Mouse (Mus musculus) MEL (cell line): ENCODE results near the gene Gm30191. TPM values are rescaled to one million over a fixed set of nuclear protein-coding genes. Genes with fewer than 3 reads are reported as not detected.
A peak's percentile ranks its signal among the peaks of the same experiment; 100 is the strongest.

ENCODE experiments used
- DNase-seq: peaks from one replicate; pipeline ENCODE4 v3.0.0; 2011; ENCODE audit warnings: low read depth, low spot score
- H3K27ac ChIP-seq: 2 replicates; pipeline ENCODE4 v1.5.1; 2012; ENCODE audit warnings: low read depth, mild to moderate bottlenecking, control low read depth, low read length, moderate library complexity; ENCODE audit not compliant: control insufficient read depth
- H3K27me3 ChIP-seq, 2 experiments: fragments of 150-350 bp in 1 of 2; sonication (generic) in 1 of 2; 2 replicates each; pipeline ENCODE4 v1.6.1; 2012; ENCODE audit warnings: low read length in 2 of 2, mild to moderate bottlenecking in 2 of 2, improper control_type of control experiment in 1 of 2, moderate library complexity in 1 of 2; ENCODE audit not compliant: insufficient read depth in 2 of 2, control insufficient read depth in 1 of 2
- H3K36me3 ChIP-seq, 2 experiments: 2 replicates each; pipeline ENCODE4 v1.6.1; 2012 to 2014; ENCODE audit warnings: low read length in 2 of 2, improper control_type of control experiment in 1 of 2, inconsistent platforms in 1 of 2, mild to moderate bottlenecking in 1 of 2; ENCODE audit not compliant: insufficient read depth in 2 of 2, control insufficient read depth in 1 of 2
- H3K4me1 ChIP-seq, 2 experiments: fragments of 150-350 bp in 1 of 2; sonication (generic) in 1 of 2; 2 replicates each; pipeline ENCODE4 v1.6.1; 2012; ENCODE audit warnings: low read length in 2 of 2, improper control_type of control experiment in 1 of 2, mild to moderate bottlenecking in 1 of 2; ENCODE audit not compliant: insufficient read depth in 2 of 2, control insufficient read depth in 1 of 2
- H3K4me3 ChIP-seq, 2 experiments: fragments of 150-350 bp in 1 of 2; sonication (generic) in 1 of 2; 2 replicates each; pipeline ENCODE4 v1.5.1; 2012; ENCODE audit warnings: low read depth in 2 of 2, low read length in 2 of 2, mild to moderate bottlenecking in 2 of 2, moderate library complexity in 2 of 2, control low read depth in 1 of 2, improper control_type of control experiment in 1 of 2; ENCODE audit not compliant: control insufficient read depth in 1 of 2, insufficient read depth in 1 of 2
- H3K79me2 ChIP-seq: 2 replicates; pipeline ENCODE4 v1.6.1; 2012; ENCODE audit warnings: mild to moderate bottlenecking, low read length, moderate library complexity; ENCODE audit not compliant: control insufficient read depth, poor library complexity, insufficient read depth
- H3K9ac ChIP-seq: 2 replicates; pipeline ENCODE4 v1.6.1; 2012; ENCODE audit warnings: low read depth, mild to moderate bottlenecking, control low read depth, low read length, moderate library complexity; ENCODE audit not compliant: control insufficient read depth, poor library complexity, severe bottlenecking
- H3K9me3 ChIP-seq: fragments of 150-350 bp; sonication (generic); replicated peaks from 2 replicates; pipeline ENCODE4 v1.6.1; 2012; ENCODE audit warnings: mild to moderate bottlenecking, low read length, improper control_type of control experiment, moderate library complexity; ENCODE audit not compliant: insufficient read depth
- CHD1 ChIP-seq: IDR thresholded peaks from 2 replicates; pipeline ENCODE4 v1.6.1; 2012; ENCODE audit warnings: low read depth, mild to moderate bottlenecking, inconsistent platforms, low read length, improper control_type of control experiment
- E2F4 ChIP-seq: IDR thresholded peaks from 2 replicates; pipeline ENCODE4 v1.6.1; 2011; ENCODE audit warnings: low read depth, low read length, improper control_type of control experiment, borderline replicate concordance
- ELF1 ChIP-seq: IDR thresholded peaks from 2 replicates; pipeline ENCODE4 v1.6.1; 2014; ENCODE audit warnings: low read depth, mild to moderate bottlenecking, inconsistent platforms, low read length, improper control_type of control experiment, moderate library complexity
- ETS1 ChIP-seq: IDR thresholded peaks from 2 replicates; pipeline ENCODE4 v1.6.1; 2012; ENCODE audit warnings: low read depth, mild to moderate bottlenecking, inconsistent platforms, low read length, improper control_type of control experiment, moderate library complexity
- GATA1 ChIP-seq: IDR thresholded peaks from 2 replicates; pipeline ENCODE4 v1.6.1; 2011; ENCODE audit warnings: low read depth, low read length, improper control_type of control experiment
- JUND ChIP-seq: IDR thresholded peaks from 2 replicates; pipeline ENCODE4 v1.6.1; 2011; ENCODE audit warnings: low read depth, mild to moderate bottlenecking, improper control_type of control experiment, low read length
- KAT2A ChIP-seq: conservative IDR thresholded peaks from 2 replicates; pipeline ENCODE4 v1.6.1; 2012; ENCODE audit warnings: low read depth, low read length, improper control_type of control experiment, inconsistent platforms
- MAX ChIP-seq: IDR thresholded peaks from 2 replicates; pipeline ENCODE4 v1.6.1; 2011; ENCODE audit warnings: low read length, improper control_type of control experiment
- MAZ ChIP-seq: IDR thresholded peaks from 2 replicates; pipeline ENCODE4 v1.6.1; 2012; ENCODE audit warnings: low read depth, mild to moderate bottlenecking, inconsistent platforms, low read length, improper control_type of control experiment
- MEF2A ChIP-seq: IDR thresholded peaks from 2 replicates; pipeline ENCODE4 v1.6.1; 2014; ENCODE audit warnings: low read depth, mild to moderate bottlenecking, inconsistent platforms, low read length, improper control_type of control experiment; ENCODE audit not compliant: poor library complexity, insufficient replicate concordance, severe bottlenecking; ENCODE audit errors: extremely low read depth
- MYB ChIP-seq: IDR thresholded peaks from 2 replicates; pipeline ENCODE4 v1.6.1; 2011; ENCODE audit warnings: mild to moderate bottlenecking, low read depth, low read length, improper control_type of control experiment
- MYC ChIP-seq: IDR thresholded peaks from 2 replicates; pipeline ENCODE4 v1.6.1; 2011; ENCODE audit warnings: low read depth, mild to moderate bottlenecking, low read length, improper control_type of control experiment, moderate library complexity
- NELFE ChIP-seq: IDR thresholded peaks from 2 replicates; pipeline ENCODE4 v1.6.1; 2011; ENCODE audit warnings: low read depth, low read length, improper control_type of control experiment
- POLR2A ChIP-seq, 2 experiments: IDR thresholded peaks; 2 replicates each; pipeline ENCODE4 v1.6.1; 2011 to 2012; ENCODE audit warnings: low read length in 2 of 2, mild to moderate bottlenecking in 2 of 2, control low read depth in 1 of 2, improper control_type of control experiment in 1 of 2, low read depth in 1 of 2, moderate library complexity in 1 of 2; ENCODE audit not compliant: control insufficient read depth in 1 of 2, insufficient read depth in 1 of 2, poor library complexity in 1 of 2
- POLR2AphosphoS2 ChIP-seq: IDR thresholded peaks from 2 replicates; pipeline ENCODE4 v1.6.1; 2011; ENCODE audit warnings: low read length, improper control_type of control experiment
- POLR2AphosphoS5 ChIP-seq: IDR thresholded peaks from 2 replicates; pipeline ENCODE4 v1.6.1; 2012; ENCODE audit warnings: low read depth, borderline replicate concordance, mild to moderate bottlenecking, inconsistent platforms, low read length, moderate library complexity, mixed read lengths
- RAD21 ChIP-seq: IDR thresholded peaks from 2 replicates; pipeline ENCODE4 v1.6.1; 2011; ENCODE audit warnings: mild to moderate bottlenecking, low read depth, low read length, improper control_type of control experiment
- RCOR1 ChIP-seq: IDR thresholded peaks from 2 replicates; pipeline ENCODE4 v1.6.1; 2012; ENCODE audit warnings: low read depth, mild to moderate bottlenecking, inconsistent platforms, low read length, improper control_type of control experiment
- SIN3A ChIP-seq: IDR thresholded peaks from 2 replicates; pipeline ENCODE4 v1.6.1; 2012; ENCODE audit warnings: low read length, improper control_type of control experiment, inconsistent platforms
- TAL1 ChIP-seq: IDR thresholded peaks from 2 replicates; pipeline ENCODE4 v1.6.1; 2012; ENCODE audit warnings: mild to moderate bottlenecking, inconsistent platforms, low read length, moderate library complexity, mixed read lengths
- TBP ChIP-seq: IDR thresholded peaks from 2 replicates; pipeline ENCODE4 v1.8.0; 2011; ENCODE audit warnings: low read depth, low read length, improper control_type of control experiment
- TCF12 ChIP-seq: IDR thresholded peaks from 2 replicates; pipeline ENCODE4 v1.6.1; 2014; ENCODE audit warnings: low read depth, mild to moderate bottlenecking, inconsistent platforms, low read length, improper control_type of control experiment, moderate library complexity
- UBTF ChIP-seq: IDR thresholded peaks from 2 replicates; pipeline ENCODE4 v1.6.1; 2012; ENCODE audit warnings: low read depth, mild to moderate bottlenecking, inconsistent platforms, low read length, improper control_type of control experiment, moderate library complexity, borderline replicate concordance; ENCODE audit not compliant: insufficient read depth
- USF1 ChIP-seq: IDR thresholded peaks from 2 replicates; pipeline ENCODE4 v1.6.1; 2014; ENCODE audit warnings: low read depth, mild to moderate bottlenecking, inconsistent platforms, low read length, improper control_type of control experiment, moderate library complexity
- USF2 ChIP-seq, 2 experiments: IDR thresholded peaks; 2 replicates each; pipeline ENCODE4 v1.6.1; 2011 to 2012; ENCODE audit warnings: improper control_type of control experiment in 2 of 2, low read length in 2 of 2, borderline replicate concordance in 1 of 2, inconsistent platforms in 1 of 2, low read depth in 1 of 2, mild to moderate bottlenecking in 1 of 2; ENCODE audit not compliant: insufficient read depth in 1 of 2
- ZC3H11A ChIP-seq: IDR thresholded peaks from 2 replicates; pipeline ENCODE4 v1.6.1; 2012; ENCODE audit warnings: low read depth, mild to moderate bottlenecking, inconsistent platforms, low read length, improper control_type of control experiment
- ZMIZ1 ChIP-seq: IDR thresholded peaks from 2 replicates; pipeline ENCODE4 v1.6.1; 2012; ENCODE audit warnings: low read depth, mild to moderate bottlenecking, inconsistent platforms, low read length, improper control_type of control experiment, moderate library complexity
- polyA plus RNA-seq, 2 experiments: library from polyadenylated mRNA; stranded (reverse) in 1 of 2; unstranded in 1 of 2; fragments of >175 nt in 1 of 2; fragments of >200 nt in 1 of 2; gene quantifications; 2 replicates each; pipeline versions ENCODE4 v1.2.1 to v1.2.4; 2012; ENCODE audit warnings: low replicate concordance in 2 of 2, low read depth in 1 of 2; ENCODE audit not compliant: insufficient read length in 2 of 2, insufficient read depth in 1 of 2, missing spikeins in 1 of 2
- total RNA-seq: library from RNA; depleted of rRNA; stranded (reverse); fragments of 300-350 nt; gene quantifications from 2 replicates; pipeline ENCODE4 v1.2.3, GENCODE M21; 2012

Gm30191 gene
- total and polyA plus RNA-seq, 3 experiments = not detected

DNA sequence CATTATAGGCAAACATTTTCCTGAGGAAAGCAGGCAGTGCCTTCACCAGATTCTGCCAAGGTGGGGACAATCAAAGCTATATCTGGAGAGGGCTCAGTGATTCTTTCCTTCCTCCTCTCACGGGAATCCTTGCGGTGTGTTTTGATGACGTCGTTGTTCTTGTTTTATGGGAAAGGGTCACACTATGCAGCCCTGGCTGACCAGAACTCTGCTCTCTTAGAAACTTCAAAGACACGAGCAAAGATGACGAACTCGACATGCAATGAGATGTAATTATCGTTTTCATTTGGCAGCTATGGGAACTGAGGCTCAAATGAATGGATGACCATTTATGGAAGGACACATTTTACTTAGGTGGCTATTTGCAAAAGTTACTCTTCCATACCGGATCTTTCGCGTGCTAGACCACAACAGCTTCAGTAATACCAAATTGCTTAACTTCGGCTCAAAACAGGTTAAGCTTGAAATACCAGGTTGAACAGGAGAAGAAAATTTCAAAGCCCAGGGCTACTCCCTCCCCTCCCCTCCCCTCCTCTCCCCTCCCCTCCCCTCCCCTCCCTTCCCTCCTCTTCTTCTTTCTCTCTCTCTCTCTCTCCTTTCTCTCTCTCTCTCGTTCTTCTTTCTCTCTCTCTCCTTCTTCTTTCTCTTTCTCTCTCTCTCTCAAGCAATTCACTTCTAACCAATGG, 26.1 kb downstream of the Gm30191 start:
- Histone ChIP-seq H3K27me3 (no peaks in the 10 kb centered on the region), H3K9me3 (no peaks in the 10 kb centered on the region), H3K4me3 (peak overlapping the region; percentile 65 to 87), H3K79me2 (no peaks in the 10 kb centered on the region; the same call in 1 of the 2 replicates), H3K9ac (peak overlapping the region; percentile 69), H3K36me3 (peaks cover 4 to 10% of the 10 kb centered on the region in 2 experiments; a peak in 3 of 4 replicates), H3K4me1 (peaks cover 4 to 12% of the 10 kb centered on the region in 2 experiments; a peak in 3 of 4 replicates), H3K27ac (peak overlapping the region; percentile 85)
- peak; percentile 58 for DNase-seq
- no peak for TF ChIP-seq NELFE
- peak; percentile 59; the same call in 1 of the 2 replicates for TF ChIP-seq JUND
- no peak for TF ChIP-seq RAD21
- TF ChIP-seq MEF2A = no peak
- TF ChIP-seq POLR2AphosphoS2 = no peak
- no peak for TF ChIP-seq E2F4
- TF ChIP-seq USF2 (IDR thresholded peaks at IDR 0.05; ENCODE audit: borderline replicate concordance in 1 of 2, insufficient read depth in 1 of 2, low read depth in 1 of 2, low read length in 2 of 2) = no peak
- TF ChIP-seq TCF12 = no peak
- TF ChIP-seq RCOR1 = peak; percentile 70
- TF ChIP-seq ZMIZ1 = no peak
- no peak for TF ChIP-seq TAL1
- no peak for TF ChIP-seq KAT2A
- TF ChIP-seq ELF1 = no peak
- TF ChIP-seq ZC3H11A = no peak
- TF ChIP-seq CHD1 = no peak
- TF ChIP-seq MYB = no peak

GRCm38 (mm10) chr4:134273417-134274345, 26.9 kb downstream of the Gm30191 start:
- peaks cover 5 to 10% of the 10 kb centered on the region in 2 experiments; a peak in 3 of 4 replicates for H3K36me3 ChIP-seq
- DNase-seq = peak; percentile 97
- H3K9me3 ChIP-seq = no peaks in the 10 kb centered on the region
- H3K4me3 ChIP-seq = peak overlapping the region; percentile 65 to 87
- peak overlapping the region; percentile 69 for H3K9ac ChIP-seq
- no peaks in the 10 kb centered on the region; the same call in 1 of the 2 replicates for H3K79me2 ChIP-seq
- peaks cover 4 to 12% of the 10 kb centered on the region in 2 experiments; a peak in 3 of 4 replicates for H3K4me1 ChIP-seq
- no peaks in the 10 kb centered on the region for H3K27me3 ChIP-seq
- peak overlapping the region; percentile 85 for H3K27ac ChIP-seq
- TF ChIP-seq ETS1 (peak; percentile 55; the same call in 1 of the 2 replicates), MYC (0 out of 2 replicates have a peak, but pooled peaks have one; percentile 59), ZMIZ1 (no peak; the same call in none of the 2 replicates), MAX (peak; percentile 38; the same call in 1 of the 2 replicates), USF1 (no peak), TBP (peak; percentile 53), GATA1 (peak; percentile 83), MAZ (0 out of 2 replicates have a peak, but pooled peaks have one; percentile 32), POLR2A (IDR thresholded peaks at IDR 0.05; ENCODE audit: control insufficient read depth in 1 of 2, insufficient read depth in 1 of 2, low read depth in 1 of 2, low read length in 2 of 2, poor library complexity in 1 of 2) (peak; percentile 32 to 78; a peak in 2 of 4 replicates), POLR2AphosphoS5 (peak; percentile 53; the same call in 1 of the 2 replicates), MYB (peak; percentile 47; the same call in 1 of the 2 replicates), SIN3A (peak; percentile 80), UBTF (no peak), ELF1 (0 out of 2 replicates have a peak, but pooled peaks have one; percentile 31), NELFE (peak; percentile 73)
